Mouse (Mus musculus) ES-E14 (cell line): ENCODE data around the gene Sirpb1a.

Experiments
- CHD2 ChIP-seq: IDR thresholded peaks from 2 replicates; pipeline ENCODE4 v1.6.1; 2014; ENCODE audit warnings: mild to moderate bottlenecking, low read depth, low read length, inconsistent platforms
- HCFC1 ChIP-seq: IDR thresholded peaks from 2 replicates; pipeline ENCODE4 v1.6.1; 2012; ENCODE audit warnings: low read length, inconsistent platforms, borderline replicate concordance; ENCODE audit not compliant: insufficient read depth
- ZC3H11A ChIP-seq: IDR thresholded peaks from 2 replicates; pipeline ENCODE4 v1.6.1; 2012; ENCODE audit warnings: low read depth, mild to moderate bottlenecking, inconsistent platforms, low read length, borderline replicate concordance
- ZNF384 ChIP-seq: IDR thresholded peaks from 2 replicates; pipeline ENCODE4 v1.6.1; 2012; ENCODE audit warnings: low read depth, low read length, inconsistent platforms

GRCm38 (mm10) chr3:15334182-15334581, 92.1 kb downstream of the Sirpb1a start:
- no peak for TF ChIP-seq CHD2
- no peak for TF ChIP-seq ZC3H11A
- TF ChIP-seq ZNF384 = no peak
- no peak for TF ChIP-seq HCFC1
